Mouse (Mus musculus): ENCODE measurements at regions not wholly inside any gene's neighbourhood (a gene's known extent, or its start where the extent isn't known, plus 50 kb on each side); places are given as distances from the start of the nearest gene placed in this dataset.

- Histone ChIP-seq H3K9me3 (replicated peaks; ENCODE audit: low read length) (no peaks in the 10 kb centered on the region), H3K4me3 (replicated peaks in 1 of 3; ENCODE audit: low read depth in 2 of 3, low read length in 2 of 3, poor library complexity in 1 of 3) (no peak overlapping the region), H3K4me1 (ENCODE audit: control insufficient read depth in 1 of 2, insufficient read depth in 2 of 2) (no peaks in the 10 kb centered on the region), H3K27ac (ENCODE audit: insufficient read depth, low read depth) (no peak overlapping the region), H3K4me2 (ENCODE audit: insufficient read depth, low read depth, poor library complexity, severe bottlenecking) (no peak overlapping the region), H3K79me2 (replicated peaks; ENCODE audit: control insufficient read depth, extremely low read depth, insufficient read depth, poor library complexity, severe bottlenecking) (no peaks in the 10 kb centered on the region), H3K36me3 (replicated peaks in 1 of 2; ENCODE audit: control insufficient read depth in 1 of 2, insufficient read depth in 1 of 2, low read length in 1 of 2) (no peaks in the 10 kb centered on the region), H3K9ac (ENCODE audit: insufficient read depth, low read depth) (no peak overlapping the region), H3K27me3 (replicated peaks) (no peaks in the 10 kb centered on the region)
- TF ChIP-seq HCFC1 (IDR thresholded peaks at IDR 0.05; ENCODE audit: low read depth, low read length) (no peak), ELF1 (IDR thresholded peaks at IDR 0.05; ENCODE audit: low read depth, low read length) (no peak), JUND (conservative IDR thresholded peaks at IDR 0.05; ENCODE audit: low read depth, low read length) (no peak), USF1 (IDR thresholded peaks at IDR 0.05; ENCODE audit: low read depth, low read length) (no peak), JUN (IDR thresholded peaks at IDR 0.05; ENCODE audit: insufficient read depth, low read depth, low read length) (no peak), RAD21 (IDR thresholded peaks at IDR 0.05; ENCODE audit: low read depth, low read length) (no peak), MXI1 (IDR thresholded peaks at IDR 0.05; ENCODE audit: low read depth, low read length) (no peak), ZMIZ1 (IDR thresholded peaks at IDR 0.05; ENCODE audit: low read depth, low read length) (no peak), IRF4 (IDR thresholded peaks at IDR 0.05; ENCODE audit: low read depth, low read length) (no peak)
- dilution Hi-C loops (cut with MboI; ENCODE audit: extremely low pct_ligation_motif_present, extremely low pct_unique_long_range_greater_than_20kb, low sequenced_read_pairs) = no loop called here
- in situ Hi-C loops (cut with MboI; ENCODE audit: low pct_ligation_motif_present, low pct_unique_long_range_greater_than_20kb, low sequenced_read_pairs) = no loop called here
- DNase-seq (ENCODE audit: extremely low read depth) = no peak
Measured at GRCm38 (mm10) chr15:3720668-3721340, 137.5 kb upstream of the Ghr start.

- H3K9ac ChIP-seq (ENCODE audit: insufficient read depth, low read depth) = no peak overlapping the region
- H3K4me3 ChIP-seq (replicated peaks in 1 of 3; ENCODE audit: low read depth in 2 of 3, low read length in 2 of 3, poor library complexity in 1 of 3) = no peak overlapping the region
- no peaks in the 10 kb centered on the region for H3K27me3 ChIP-seq (replicated peaks)
- dilution Hi-C loops (cut with MboI; ENCODE audit: extremely low pct_ligation_motif_present, extremely low pct_unique_long_range_greater_than_20kb, low sequenced_read_pairs) = no loop called here
- no peaks in the 10 kb centered on the region for H3K36me3 ChIP-seq (replicated peaks in 1 of 2; ENCODE audit: control insufficient read depth in 1 of 2, insufficient read depth in 1 of 2, low read length in 1 of 2)
- no peak overlapping the region for H3K4me2 ChIP-seq (ENCODE audit: insufficient read depth, low read depth, poor library complexity, severe bottlenecking)
- in situ Hi-C loops (cut with MboI; ENCODE audit: low pct_ligation_motif_present, low pct_unique_long_range_greater_than_20kb, low sequenced_read_pairs) = no loop called here
- no peak overlapping the region for H3K27ac ChIP-seq (ENCODE audit: insufficient read depth, low read depth)
- H3K9me3 ChIP-seq (replicated peaks; ENCODE audit: low read length) = no peaks in the 10 kb centered on the region
- H3K79me2 ChIP-seq (replicated peaks; ENCODE audit: control insufficient read depth, extremely low read depth, insufficient read depth, poor library complexity, severe bottlenecking) = no peaks in the 10 kb centered on the region
- no peak for TF ChIP-seq USF1 (IDR thresholded peaks at IDR 0.05; ENCODE audit: low read depth, low read length)
- no peak for TF ChIP-seq UBTF (IDR thresholded peaks at IDR 0.05; ENCODE audit: low read depth, low read length)
- no peak for TF ChIP-seq ZNF384 (IDR thresholded peaks at IDR 0.05; ENCODE audit: low read depth, low read length)
- TF ChIP-seq MAX (IDR thresholded peaks at IDR 0.05; ENCODE audit: low read length) = no peak
- TF ChIP-seq RCOR1 (conservative IDR thresholded peaks at IDR 0.05; ENCODE audit: low read depth, low read length) = no peak
- no peak for TF ChIP-seq GABPA (IDR thresholded peaks at IDR 0.05; ENCODE audit: insufficient replicate concordance, low read depth, low read length)
- TF ChIP-seq JUN (IDR thresholded peaks at IDR 0.05; ENCODE audit: insufficient read depth, low read depth, low read length) = no peak
- TF ChIP-seq CHD2 (IDR thresholded peaks at IDR 0.05; ENCODE audit: low read length) = no peak
- no peak for TF ChIP-seq EP300 (IDR thresholded peaks at IDR 0.05; ENCODE audit: low read length)
- no peak for TF ChIP-seq ETS1 (conservative IDR thresholded peaks at IDR 0.05; ENCODE audit: low read depth, low read length)
- DNase-seq (ENCODE audit: extremely low read depth) = no peak
- H3K4me1 ChIP-seq (ENCODE audit: control insufficient read depth in 1 of 2, insufficient read depth in 2 of 2) = no peaks in the 10 kb centered on the region
Measured at GRCm38 (mm10) chr15:3711764-3712163, 128.5 kb upstream of the Ghr start.
